Mouse (Mus musculus): ENCODE measurements around the gene 4930563M21Rik. TPM values are rescaled to one million over a fixed set of nuclear protein-coding genes. Genes with fewer than 3 reads are reported as not detected.

4930563M21Rik gene
- polyA plus RNA-seq, 1 experiment from 2014 or later = not detected

GRCm38 (mm10) chr9:55937224-55937663 is 73.1 kb downstream of the 4930563M21Rik start:
- Histone ChIP-seq H3K27me3 (ENCODE audit: insufficient read depth, poor library complexity, severe bottlenecking) (no peaks in the 10 kb centered on the region), H3K4me3 (peak overlapping the region; percentile 82), H3K36me3 (no peaks in the 10 kb centered on the region), H3K4me1 (replicated peaks) (peaks cover 27% of the 10 kb centered on the region), H3K9me3 (no peaks in the 10 kb centered on the region), H3K27ac (peak overlapping the region; percentile 96)
- peak; percentile 6 for DNase-seq (ENCODE audit: low spot score)
- WGBS = 47% methylated on average over 5 of the region's 5 CpGs

GRCm38 (mm10) chr9:55932482-55932881 is 77.9 kb downstream of the 4930563M21Rik start:
- Histone ChIP-seq H3K4me3 (no peak overlapping the region), H3K4me1 (replicated peaks) (peaks cover 6% of the 10 kb centered on the region), H3K36me3 (no peaks in the 10 kb centered on the region), H3K9me3 (no peaks in the 10 kb centered on the region), H3K27ac (no peak overlapping the region), H3K27me3 (ENCODE audit: insufficient read depth, poor library complexity, severe bottlenecking) (no peaks in the 10 kb centered on the region)
- DNase-seq (ENCODE audit: low spot score) = no peak
- 90% methylated on average over 1 of the region's 1 CpGs for WGBS

- no peaks in the 10 kb centered on the region for H3K36me3 ChIP-seq
- no peaks in the 10 kb centered on the region for H3K9me3 ChIP-seq
- DNase-seq (ENCODE audit: low spot score) = no peak
These were observed 91.8 kb downstream of the 4930563M21Rik start for GRCm38 (mm10) chr9:55918579-55918978.

GRCm38 (mm10) chr9:55916751-55917150 is 93.6 kb downstream of the 4930563M21Rik start:
- H3K27ac ChIP-seq = no peak overlapping the region
- H3K36me3 ChIP-seq = no peaks in the 10 kb centered on the region
- no peaks in the 10 kb centered on the region for H3K27me3 ChIP-seq (ENCODE audit: insufficient read depth, poor library complexity, severe bottlenecking)
- no peaks in the 10 kb centered on the region for H3K4me1 ChIP-seq (replicated peaks)
- H3K9me3 ChIP-seq = no peaks in the 10 kb centered on the region
- no peak overlapping the region for H3K4me3 ChIP-seq
- no peak for DNase-seq (ENCODE audit: low spot score)

More at GRCm38 (mm10) chr9:55918579-55918978, 91.8 kb downstream of the 4930563M21Rik start:
- H3K27ac ChIP-seq = no peak overlapping the region
- WGBS = 70% methylated on average over 3 of the region's 3 CpGs
- no peaks in the 10 kb centered on the region for H3K27me3 ChIP-seq (ENCODE audit: insufficient read depth, poor library complexity, severe bottlenecking)
- no peaks in the 10 kb centered on the region for H3K4me1 ChIP-seq (replicated peaks)
- no peak overlapping the region for H3K4me3 ChIP-seq

Other genes with a start within 250 kb of the 4930563M21Rik start
- 7.2 and 7.9 TPM in 2 replicates for gene Scaper, start 72.4 kb downstream of the 4930563M21Rik start, polyA plus RNA-seq (2016; fragmentation: Nextera tagmentation; extraction: Ambion mirVana)
- gene Rcn2, start 31.3 kb upstream of the 4930563M21Rik start, polyA plus RNA-seq (2016; fragmentation: Nextera tagmentation; extraction: Ambion mirVana) = 300 and 320 TPM in 2 replicates
- 0.78 and 0.82 TPM in 2 replicates for gene Pstpip1, start 79.4 kb upstream of the 4930563M21Rik start, polyA plus RNA-seq (2016; fragmentation: Nextera tagmentation; extraction: Ambion mirVana)
- gene Tspan3, start 154.9 kb upstream of the 4930563M21Rik start, polyA plus RNA-seq (2016; fragmentation: Nextera tagmentation; extraction: Ambion mirVana) = 546 and 562 TPM in 2 replicates